Mouse (Mus musculus): ENCODE results near the gene Phf21a. TPM values are rescaled to one million over a fixed set of nuclear protein-coding genes. Genes with fewer than 3 reads are reported as not detected.
A peak's percentile ranks its signal among the peaks of the same experiment; 100 is the strongest.

Gene Phf21a
- polyA plus RNA-seq, 1 experiment from 2014 or later, result 20.2 TPM

- no peak overlapping the region for H3K4me3 ChIP-seq (ENCODE audit: control insufficient read depth in 1 of 2, insufficient read depth in 1 of 2, low read depth in 1 of 2, low read length in 2 of 2)
These were observed 180.3 kb downstream of the Phf21a start for GRCm38 (mm10) chr2:92273101-92273801.

GRCm38 (mm10) chr2:92273802-92274183 is 180.9 kb downstream of the Phf21a start:
- Histone ChIP-seq H3K27ac (replicated peaks in 1 of 2; ENCODE audit: control insufficient read depth in 1 of 2, insufficient read depth in 1 of 2, low read depth in 2 of 2, low read length in 2 of 2) (no peak overlapping the region), H3K27me3 (ENCODE audit: control insufficient read depth, insufficient read depth, low read length) (no peaks in the 10 kb centered on the region), H3K9ac (ENCODE audit: low read length) (no peak overlapping the region), H3K36me3 (ENCODE audit: control insufficient read depth, insufficient read depth, low read length) (no peaks in the 10 kb centered on the region), H3K4me2 (ENCODE audit: low read length) (peak overlapping the region; percentile 22; the same call in 1 of the 2 replicates), H3K4me1 (ENCODE audit: control insufficient read depth in 2 of 2, insufficient read depth in 2 of 2, low read length in 2 of 2) (peaks cover 0 to 12% of the 10 kb centered on the region in 2 experiments; a peak in 2 of 4 replicates), H3K9me3 (ENCODE audit: control insufficient read depth, low read length) (no peaks in the 10 kb centered on the region), H3K4me3 (ENCODE audit: control insufficient read depth in 1 of 2, insufficient read depth in 1 of 2, low read depth in 1 of 2, low read length in 2 of 2) (no peak overlapping the region)
- WGBS, result 76% methylated on average over 4 of the region's 4 CpGs
- no peak for ATAC-seq (ENCODE audit: insufficient number of reproducible peaks, insufficient read depth, low FRiP score, low read depth)

More at GRCm38 (mm10) chr2:92273101-92273801, 180.3 kb downstream of the Phf21a start:
- H3K27ac ChIP-seq (replicated peaks in 1 of 2; ENCODE audit: control insufficient read depth in 1 of 2, insufficient read depth in 1 of 2, low read depth in 2 of 2, low read length in 2 of 2), result no peak overlapping the region; a peak in 1 of 4 replicates
- H3K4me1 ChIP-seq (ENCODE audit: control insufficient read depth in 2 of 2, insufficient read depth in 2 of 2, low read length in 2 of 2), result peaks cover 0 to 12% of the 10 kb centered on the region in 2 experiments; a peak in 2 of 4 replicates
- 63% methylated on average over 6 of the region's 6 CpGs for WGBS
- H3K36me3 ChIP-seq (ENCODE audit: control insufficient read depth, insufficient read depth, low read length), result no peaks in the 10 kb centered on the region
- H3K27me3 ChIP-seq (ENCODE audit: control insufficient read depth, insufficient read depth, low read length), result no peaks in the 10 kb centered on the region
- peak overlapping the region; percentile 22 for H3K4me2 ChIP-seq (ENCODE audit: low read length)
- no peak for ATAC-seq (ENCODE audit: insufficient number of reproducible peaks, insufficient read depth, low FRiP score, low read depth)
- no peaks in the 10 kb centered on the region for H3K9me3 ChIP-seq (ENCODE audit: control insufficient read depth, low read length)
- no peak overlapping the region for H3K9ac ChIP-seq (ENCODE audit: low read length)

DNA sequence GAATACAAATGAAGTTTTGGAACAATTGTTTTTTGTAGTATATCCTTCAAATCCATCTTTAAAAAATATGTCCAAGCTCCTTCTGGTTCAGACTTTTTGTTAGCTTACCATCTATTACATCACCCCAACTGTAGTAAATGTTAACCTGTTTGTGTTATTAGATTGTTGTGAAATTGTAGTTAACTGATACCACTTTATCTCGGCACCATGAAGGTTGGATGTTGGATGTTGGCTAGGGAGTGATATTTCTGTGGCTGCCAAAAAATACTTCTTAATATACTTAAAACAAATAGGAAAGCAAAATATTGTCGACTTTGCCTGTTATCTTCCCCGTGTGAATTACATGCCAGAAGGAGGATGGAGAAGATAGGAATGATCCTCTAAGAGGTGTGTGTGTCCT is 184.9 kb downstream of the Phf21a start:
- 68% methylated on average over 3 of the region's 3 CpGs for WGBS
- peaks cover 0 to 6% of the 10 kb centered on the region in 2 experiments; a peak in 2 of 4 replicates for H3K4me1 ChIP-seq (ENCODE audit: control insufficient read depth in 2 of 2, insufficient read depth in 2 of 2, low read length in 2 of 2)
- no peak for ATAC-seq (ENCODE audit: insufficient number of reproducible peaks, insufficient read depth, low FRiP score, low read depth)

GRCm38 (mm10) chr2:92278663-92279062 is 185.7 kb downstream of the Phf21a start:
- Histone ChIP-seq H3K4me3 (ENCODE audit: control insufficient read depth in 1 of 2, insufficient read depth in 1 of 2, low read depth in 1 of 2, low read length in 2 of 2) (no peak overlapping the region), H3K9ac (ENCODE audit: low read length) (no peak overlapping the region), H3K27me3 (ENCODE audit: control insufficient read depth, insufficient read depth, low read length) (no peaks in the 10 kb centered on the region), H3K36me3 (ENCODE audit: control insufficient read depth, insufficient read depth, low read length) (no peaks in the 10 kb centered on the region), H3K4me2 (ENCODE audit: low read length) (no peak overlapping the region), H3K9me3 (ENCODE audit: control insufficient read depth, low read length) (no peaks in the 10 kb centered on the region), H3K4me1 (ENCODE audit: control insufficient read depth in 2 of 2, insufficient read depth in 2 of 2, low read length in 2 of 2) (no peaks in the 10 kb centered on the region), H3K27ac (replicated peaks in 1 of 2; ENCODE audit: control insufficient read depth in 1 of 2, insufficient read depth in 1 of 2, low read depth in 2 of 2, low read length in 2 of 2) (no peak overlapping the region)
- ATAC-seq (ENCODE audit: insufficient number of reproducible peaks, insufficient read depth, low FRiP score, low read depth), result no peak
- 71% methylated on average over 7 of the region's 7 CpGs for WGBS

More for the DNA sequence above, 184.9 kb downstream of the Phf21a start:
- Histone ChIP-seq H3K4me3 (ENCODE audit: control insufficient read depth in 1 of 2, insufficient read depth in 1 of 2, low read depth in 1 of 2, low read length in 2 of 2) (no peak overlapping the region), H3K27me3 (ENCODE audit: control insufficient read depth, insufficient read depth, low read length) (no peaks in the 10 kb centered on the region), H3K27ac (replicated peaks in 1 of 2; ENCODE audit: control insufficient read depth in 1 of 2, insufficient read depth in 1 of 2, low read depth in 2 of 2, low read length in 2 of 2) (no peak overlapping the region), H3K9me3 (ENCODE audit: control insufficient read depth, low read length) (no peaks in the 10 kb centered on the region), H3K9ac (ENCODE audit: low read length) (no peak overlapping the region), H3K4me2 (ENCODE audit: low read length) (no peak overlapping the region), H3K36me3 (ENCODE audit: control insufficient read depth, insufficient read depth, low read length) (no peaks in the 10 kb centered on the region)

DNA sequence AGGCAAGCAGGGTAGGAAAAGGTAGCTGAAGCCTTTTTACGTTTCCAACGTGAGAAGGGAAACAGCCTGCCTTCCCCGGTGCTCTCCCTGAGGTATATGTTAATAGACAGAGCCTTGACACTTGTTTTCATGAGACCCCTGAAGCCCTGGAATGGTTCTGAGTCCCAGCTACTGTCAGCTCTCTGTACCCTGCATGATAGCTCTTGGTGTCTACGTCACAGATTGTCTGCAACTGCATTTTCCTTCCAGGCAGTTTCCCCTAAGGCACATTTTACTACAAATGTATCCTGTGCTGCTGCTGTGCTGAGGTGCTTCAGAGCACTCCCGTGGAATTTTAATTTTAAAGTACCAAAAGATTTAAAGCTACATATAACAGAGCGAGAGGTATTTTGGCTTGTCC is 186.5 kb downstream of the Phf21a start:
- no peak overlapping the region for H3K9ac ChIP-seq (ENCODE audit: low read length)
- ATAC-seq (ENCODE audit: insufficient number of reproducible peaks, insufficient read depth, low FRiP score, low read depth), result no peak
- H3K4me2 ChIP-seq (ENCODE audit: low read length), result no peak overlapping the region
- no peaks in the 10 kb centered on the region for H3K4me1 ChIP-seq (ENCODE audit: control insufficient read depth in 2 of 2, insufficient read depth in 2 of 2, low read length in 2 of 2)
- 86% methylated on average over 6 of the region's 6 CpGs for WGBS
- no peaks in the 10 kb centered on the region for H3K9me3 ChIP-seq (ENCODE audit: control insufficient read depth, low read length)
- H3K27me3 ChIP-seq (ENCODE audit: control insufficient read depth, insufficient read depth, low read length), result no peaks in the 10 kb centered on the region
- no peak overlapping the region for H3K4me3 ChIP-seq (ENCODE audit: control insufficient read depth in 1 of 2, insufficient read depth in 1 of 2, low read depth in 1 of 2, low read length in 2 of 2)
- 0 out of 2 replicates have a peak, but pooled peaks cover 2% of the 10 kb centered on the region for H3K36me3 ChIP-seq (ENCODE audit: control insufficient read depth, insufficient read depth, low read length)
- no peak overlapping the region for H3K27ac ChIP-seq (replicated peaks in 1 of 2; ENCODE audit: control insufficient read depth in 1 of 2, insufficient read depth in 1 of 2, low read depth in 2 of 2, low read length in 2 of 2)

- Histone ChIP-seq H3K27ac (replicated peaks in 1 of 2; ENCODE audit: control insufficient read depth in 1 of 2, insufficient read depth in 1 of 2, low read depth in 2 of 2, low read length in 2 of 2) (no peak overlapping the region), H3K36me3 (ENCODE audit: control insufficient read depth, insufficient read depth, low read length) (0 out of 2 replicates have a peak, but pooled peaks cover 2% of the 10 kb centered on the region), H3K4me3 (ENCODE audit: control insufficient read depth in 1 of 2, insufficient read depth in 1 of 2, low read depth in 1 of 2, low read length in 2 of 2) (no peak overlapping the region), H3K4me2 (ENCODE audit: low read length) (no peak overlapping the region), H3K27me3 (ENCODE audit: control insufficient read depth, insufficient read depth, low read length) (no peaks in the 10 kb centered on the region), H3K9me3 (ENCODE audit: control insufficient read depth, low read length) (no peaks in the 10 kb centered on the region), H3K4me1 (ENCODE audit: control insufficient read depth in 2 of 2, insufficient read depth in 2 of 2, low read length in 2 of 2) (no peaks in the 10 kb centered on the region), H3K9ac (ENCODE audit: low read length) (no peak overlapping the region)
- no peak for ATAC-seq (ENCODE audit: insufficient number of reproducible peaks, insufficient read depth, low FRiP score, low read depth)
- 52% methylated on average over 5 of the region's 5 CpGs for WGBS
These were observed 192.7 kb downstream of the Phf21a start for GRCm38 (mm10) chr2:92285597-92285996.

DNA sequence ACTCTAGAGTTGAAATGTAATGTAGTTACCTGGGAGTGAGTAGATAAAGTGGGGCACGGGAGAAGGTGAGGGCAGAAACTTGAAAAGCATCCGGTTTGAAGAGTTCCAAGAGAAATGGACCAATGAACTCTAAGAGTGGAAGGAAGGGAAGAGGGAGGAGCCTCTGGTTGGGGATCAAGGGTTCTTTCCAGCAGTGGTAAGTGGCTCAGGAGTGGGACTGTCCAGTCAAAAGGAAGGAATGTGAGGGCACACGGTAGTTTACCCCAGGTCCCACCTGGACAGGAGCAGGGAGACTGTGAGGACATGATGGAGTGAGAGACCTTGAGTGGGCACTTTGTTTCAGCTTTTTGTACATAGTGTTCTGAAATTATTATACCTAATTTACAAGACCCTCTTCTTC is 196.4 kb downstream of the Phf21a start:
- no peak for ATAC-seq (ENCODE audit: insufficient number of reproducible peaks, insufficient read depth, low FRiP score, low read depth)
- WGBS, result 71% methylated on average over 3 of the region's 3 CpGs
- no peaks in the 10 kb centered on the region for H3K9me3 ChIP-seq (ENCODE audit: control insufficient read depth, low read length)
- H3K27ac ChIP-seq (replicated peaks in 1 of 2; ENCODE audit: control insufficient read depth in 1 of 2, insufficient read depth in 1 of 2, low read depth in 2 of 2, low read length in 2 of 2), result no peak overlapping the region
- no peak overlapping the region for H3K4me2 ChIP-seq (ENCODE audit: low read length)
- H3K4me3 ChIP-seq (ENCODE audit: control insufficient read depth in 1 of 2, insufficient read depth in 1 of 2, low read depth in 1 of 2, low read length in 2 of 2), result no peak overlapping the region
- H3K27me3 ChIP-seq (ENCODE audit: control insufficient read depth, insufficient read depth, low read length), result no peaks in the 10 kb centered on the region
- no peak overlapping the region for H3K9ac ChIP-seq (ENCODE audit: low read length)
- H3K4me1 ChIP-seq (ENCODE audit: control insufficient read depth in 2 of 2, insufficient read depth in 2 of 2, low read length in 2 of 2), result no peaks in the 10 kb centered on the region
- H3K36me3 ChIP-seq (ENCODE audit: control insufficient read depth, insufficient read depth, low read length), result 0 out of 2 replicates have a peak, but pooled peaks cover 1% of the 10 kb centered on the region

DNA sequence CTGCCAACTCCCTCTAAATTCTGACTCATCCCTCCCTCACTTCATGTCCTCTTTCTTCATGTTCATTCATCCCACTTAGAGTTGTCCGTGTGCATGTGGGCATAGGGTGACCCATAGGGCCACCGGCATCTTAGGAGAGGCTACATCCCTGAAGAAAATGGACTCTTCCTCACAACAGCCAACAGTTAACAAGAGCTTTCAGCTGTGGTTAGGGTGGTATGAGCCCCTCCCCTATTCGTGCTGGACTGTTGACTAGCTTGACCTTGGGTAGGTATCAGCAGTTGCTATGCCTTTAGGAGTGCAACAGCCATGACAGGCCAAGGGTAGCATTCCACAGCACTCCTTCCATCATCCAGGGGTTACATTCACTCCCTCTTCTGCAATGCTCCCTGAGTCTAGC is 198.6 kb downstream of the Phf21a start:
- Histone ChIP-seq H3K4me1 (ENCODE audit: control insufficient read depth in 2 of 2, insufficient read depth in 2 of 2, low read length in 2 of 2) (no peaks in the 10 kb centered on the region), H3K27me3 (ENCODE audit: control insufficient read depth, insufficient read depth, low read length) (no peaks in the 10 kb centered on the region), H3K4me3 (ENCODE audit: control insufficient read depth in 1 of 2, insufficient read depth in 1 of 2, low read depth in 1 of 2, low read length in 2 of 2) (no peak overlapping the region), H3K9ac (ENCODE audit: low read length) (no peak overlapping the region), H3K27ac (replicated peaks in 1 of 2; ENCODE audit: control insufficient read depth in 1 of 2, insufficient read depth in 1 of 2, low read depth in 2 of 2, low read length in 2 of 2) (no peak overlapping the region), H3K4me2 (ENCODE audit: low read length) (no peak overlapping the region), H3K9me3 (ENCODE audit: control insufficient read depth, low read length) (no peaks in the 10 kb centered on the region), H3K36me3 (ENCODE audit: control insufficient read depth, insufficient read depth, low read length) (no peaks in the 10 kb centered on the region)
- ATAC-seq (ENCODE audit: insufficient number of reproducible peaks, insufficient read depth, low FRiP score, low read depth), result no peak
- 80% methylated on average over 3 of the region's 3 CpGs for WGBS

Measured in heart, embryonic 14.5 days (tissue).